Mouse (Mus musculus): ENCODE results near the gene Mrpl24.

DNA sequence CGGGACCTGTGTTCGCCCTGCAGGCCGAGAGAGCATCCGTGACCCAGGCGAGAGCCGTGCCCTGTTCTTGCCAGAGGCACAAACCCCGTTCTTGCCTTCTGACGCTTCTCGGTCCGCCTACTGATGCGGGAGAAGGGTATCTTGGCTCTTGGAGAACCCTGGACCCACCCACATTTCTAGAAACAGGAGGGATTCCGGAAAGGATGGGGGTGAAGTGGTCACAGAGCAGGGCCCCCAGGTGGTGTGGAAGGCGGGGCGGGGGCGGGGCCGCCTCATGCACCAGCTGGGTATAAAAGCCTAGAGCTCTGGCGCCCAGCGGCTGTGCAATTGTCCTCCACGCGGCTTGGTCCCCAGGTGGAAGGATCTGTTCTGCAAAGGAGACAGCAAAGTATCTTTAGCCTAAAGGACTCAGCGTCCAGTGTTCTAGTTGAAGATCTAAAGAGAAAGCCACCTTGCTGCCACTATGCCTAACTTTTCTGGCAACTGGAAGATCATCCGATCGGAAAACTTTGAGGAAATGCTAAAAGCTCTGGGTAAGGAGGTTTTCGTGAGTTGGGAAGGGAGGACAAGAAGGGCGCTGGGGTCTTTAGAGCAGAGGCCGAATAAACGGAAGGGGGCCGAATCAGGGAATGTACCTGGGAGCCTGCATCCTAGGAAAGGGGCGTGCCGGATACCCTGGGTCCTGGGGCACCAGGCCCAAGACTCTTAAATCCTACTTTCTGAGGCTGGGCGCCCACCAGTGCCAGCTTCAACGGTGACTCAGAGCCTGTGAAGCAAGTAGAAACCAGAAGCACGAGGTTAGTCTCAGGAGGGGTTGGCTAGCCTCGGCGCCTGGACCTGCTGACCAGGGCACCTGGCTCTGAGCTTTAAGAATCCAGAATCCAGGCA lies 29.3 kb downstream of the Mrpl24 start, which contains the start of gene Crabp2:
- TF ChIP-seq CTCF (IDR thresholded peaks at IDR 0.05; ENCODE audit: low read depth), result no peak
- no peak for TF ChIP-seq EP300 (IDR thresholded peaks at IDR 0.05; ENCODE audit: low read depth)
